Mouse (Mus musculus) T-cell, adult 2 months (primary cell): ENCODE data around the gene Fchsd2.

Experiments
- DNase-seq: peaks from one replicate; pipeline ENCODE4 v3.0.0; 2022; ENCODE audit warnings: low spot score

Gene Fchsd2

GRCm38 (mm10) chr7:101318848-101319247 is 226.2 kb downstream of the Fchsd2 start:
- no peak for DNase-seq

- no peak for DNase-seq
These were observed 227.1 kb downstream of the Fchsd2 start for GRCm38 (mm10) chr7:101319796-101320195.

GRCm38 (mm10) chr7:101320399-101321217 is 227.9 kb downstream of the Fchsd2 start:
- peak; percentile 16 for DNase-seq

GRCm38 (mm10) chr7:101321218-101321827 is 228.7 kb downstream of the Fchsd2 start:
- DNase-seq: peak; percentile 26

GRCm38 (mm10) chr7:101323141-101323594 is 230.5 kb downstream of the Fchsd2 start:
- no peak for DNase-seq

- DNase-seq: no peak
These were observed 231.7 kb downstream of the Fchsd2 start for GRCm38 (mm10) chr7:101324142-101324962.

- DNase-seq: no peak
These were observed 233.3 kb downstream of the Fchsd2 start for GRCm38 (mm10) chr7:101326006-101326405.

GRCm38 (mm10) chr7:101327263-101327662 is 234.6 kb downstream of the Fchsd2 start:
- no peak for DNase-seq

- DNase-seq: no peak
These were observed 235.1 kb downstream of the Fchsd2 start for GRCm38 (mm10) chr7:101327786-101328185.

- DNase-seq: no peak
These were observed 236.0 kb downstream of the Fchsd2 start for GRCm38 (mm10) chr7:101328621-101329158.

- no peak for DNase-seq
These were observed 236.9 kb downstream of the Fchsd2 start for GRCm38 (mm10) chr7:101329606-101330005.

- no peak for DNase-seq
These were observed 237.6 kb downstream of the Fchsd2 start for GRCm38 (mm10) chr7:101330074-101330840.

- DNase-seq: no peak
These were observed 238.1 kb downstream of the Fchsd2 start for GRCm38 (mm10) chr7:101330841-101331173.

- DNase-seq: no peak
These were observed 239.6 kb downstream of the Fchsd2 start for GRCm38 (mm10) chr7:101332045-101332831.
